In genomic region chr13:100492061-100492787, GRCm38 (mm10) we compare ENCODE assay signal across 8 mouse cellular contexts. TPM values are rescaled to one million over a fixed set of nuclear protein-coding genes. Genes with fewer than 3 reads are reported as not detected.
A peak's percentile ranks its signal among the peaks of the same experiment; 100 is the strongest.
DNase-seq lines count a peak whose midpoint lies in the region; ATAC-seq and TF ChIP-seq lines count a peak whose summit lies in the region.

Gene Gtf2h2 (minus strand): TSS chr13:100492579.

- peaks cover 1% of the 10 kb centered on the region; the same call in 1 of the 2 replicates for H3K4me1 ChIP-seq in cortical plate, adult 2 months (ENCODE audit: control insufficient read depth, insufficient read depth, low read length)

- TF ChIP-seq CTCF in cortical plate, adult 2 months (IDR thresholded peaks at IDR 0.05; ENCODE audit: extremely low read depth, insufficient read depth, low read length), result peak; percentile 77

- H3K27ac ChIP-seq in cortical plate, adult 2 months (ENCODE audit: insufficient read depth, low read length), result peak within 1 kb of the TSS; percentile 82

- TF ChIP-seq POLR2A in cortical plate, adult 2 months (IDR thresholded peaks at IDR 0.05; ENCODE audit: extremely low read depth, insufficient read depth, low read length), result peak; percentile 44

- DNase-seq in gastrocnemius, postnatal 10 days, result peak; percentile 87
- DNase-seq in induced T-regulatory cell, adult 2 months (ENCODE audit: low read depth), result peak; percentile 94
- DNase-seq in left cerebral cortex, adult 9 months (ENCODE audit: low spot score in 2 of 2), result peak; percentile 14 to 86
- DNase-seq in right cerebral cortex, postnatal 14 days, result peak; percentile 85
- DNase-seq in urinary bladder, postnatal 36 days (ENCODE audit: low spot score in 2 of 2), result peak; percentile 81 to 82

- peak within 1 kb of the TSS; percentile 92 for H3K4me3 ChIP-seq in cortical plate, adult 2 months (ENCODE audit: insufficient read depth, low read length)

- ATAC-seq in activated CD4-positive, CD25-positive, alpha-beta regulatory T cell, adult 4 months, result peak; percentile 79
- ATAC-seq in megakaryocyte progenitor cell, adult 5-6 weeks (replicated peaks; ENCODE audit: poor library complexity), result peak; percentile 90

RNA-seq across cellular contexts. Expression of gene Gtf2h2, which starts in this region (rescaled TPM):
- 10 to 100 TPM; 52.7 to 53.1 TPM for polyA plus RNA-seq in activated CD4-positive, CD25-positive, alpha-beta regulatory T cell, adult 4 months (2017; shearing (Covaris generic))
- 60.7 and 62.2 TPM in 2 replicates for polyA plus RNA-seq in cortical plate, adult 2 months (2012; rRNA removed)
- total RNA-seq in gastrocnemius, postnatal 10 days (2021), result 10 to 100 TPM; 25.9 to 30.0 TPM
- 62.5 and 69.7 TPM in 2 replicates for total RNA-seq in megakaryocyte progenitor cell, adult 5-6 weeks (2015)
- 57.3 and 66.1 TPM in 2 replicates for total RNA-seq in megakaryocyte progenitor cell, adult 5-6 weeks (2017)

Comparison
In these comparisons a context has a peak if more than half of its experiments do, and no peak if none do; other contexts are left out.
1. Peak in every context shown above with its lines: DNase-seq, ATAC-seq, H3K4me3 ChIP-seq and H3K27ac ChIP-seq.